Mouse (Mus musculus) common myeloid progenitor, adult 5-6 weeks (primary cell): ENCODE measurements around the gene Samd13. TPM values are rescaled to one million over a fixed set of nuclear protein-coding genes. Genes with fewer than 3 reads are reported as not detected.
A peak's percentile ranks its signal among the peaks of the same experiment; 100 is the strongest.

Source experiments
- ATAC-seq: replicated peaks from 2 replicates; pipeline ENCODE4 v1.8.0; 2016; ENCODE audit warnings: low read depth, mild to moderate bottlenecking, moderate TSS enrichment, inconsistent platforms; ENCODE audit not compliant: poor library complexity, severe bottlenecking
- total RNA-seq: library from RNA; stranded (forward); fragments of 200-1000, 187-1606 nt; gene quantifications from 2 replicates; pipeline ENCODE4 v1.2.3, GENCODE M21; 2017

The Samd13 gene
- total RNA-seq, 1 experiment from 2014 or later = 1.7 TPM

- ATAC-seq = no peak
Measured at GRCm38 (mm10) chr3:146676193-146676592, 9.2 kb downstream of the Samd13 start.

GRCm38 (mm10) chr3:146675101-146675500, 10.3 kb downstream of the Samd13 start:
- ATAC-seq = no peak

GRCm38 (mm10) chr3:146671121-146671520, 14.3 kb downstream of the Samd13 start:
- no peak for ATAC-seq

- no peak for ATAC-seq
Measured at GRCm38 (mm10) chr3:146661907-146662306, 23.5 kb downstream of the Samd13 start.

GRCm38 (mm10) chr3:146661001-146661400, 24.4 kb downstream of the Samd13 start:
- no peak for ATAC-seq

GRCm38 (mm10) chr3:146659321-146659720, 26.1 kb downstream of the Samd13 start:
- ATAC-seq = no peak

GRCm38 (mm10) chr3:146658061-146658639, 27.2 kb downstream of the Samd13 start:
- peak; percentile 29 for ATAC-seq

GRCm38 (mm10) chr3:146657433-146657832, 28.0 kb downstream of the Samd13 start:
- ATAC-seq = peak; percentile 46

GRCm38 (mm10) chr3:146655111-146655577, 30.2 kb downstream of the Samd13 start:
- peak; percentile 69 for ATAC-seq

GRCm38 (mm10) chr3:146653692-146654091, 31.7 kb downstream of the Samd13 start:
- peak; percentile 45 for ATAC-seq

- no peak for ATAC-seq
Measured at GRCm38 (mm10) chr3:146652431-146652830, 33.0 kb downstream of the Samd13 start.

- no peak for ATAC-seq
Measured at GRCm38 (mm10) chr3:146651217-146651616, 34.2 kb downstream of the Samd13 start, which contains the start of gene 4930503B20Rik. Gene 4930503B20Rik, minus strand, starts transcription at chr3:146651317.

GRCm38 (mm10) chr3:146650716-146651115, 34.7 kb downstream of the Samd13 start:
- ATAC-seq = no peak

GRCm38 (mm10) chr3:146649311-146649894, 36.0 kb downstream of the Samd13 start:
- ATAC-seq = no peak

- no peak for ATAC-seq
Measured at GRCm38 (mm10) chr3:146641818-146642427, 43.5 kb downstream of the Samd13 start.

GRCm38 (mm10) chr3:146632506-146632905, 52.9 kb downstream of the Samd13 start:
- ATAC-seq = no peak

GRCm38 (mm10) chr3:146628227-146628982, 57.0 kb downstream of the Samd13 start:
- peak; percentile 57 for ATAC-seq

- no peak for ATAC-seq
Measured at GRCm38 (mm10) chr3:146625766-146626165, 59.6 kb downstream of the Samd13 start.

GRCm38 (mm10) chr3:146621966-146622365, 63.4 kb downstream of the Samd13 start:
- ATAC-seq = no peak

- ATAC-seq = peak; percentile 55
Measured at GRCm38 (mm10) chr3:146620555-146621249, 64.7 kb downstream of the Samd13 start.
